Mouse (Mus musculus) bone marrow macrophage, adult 2 months (primary cell): ENCODE results near the gene Fadd.

Source experiments
- CTCF ChIP-seq: IDR thresholded peaks from 2 replicates; pipeline ENCODE4 v1.5.1; 2012; ENCODE audit warnings: low read depth, mild to moderate bottlenecking, low read length, moderate library complexity
- POLR2A ChIP-seq: IDR thresholded peaks from 2 replicates; pipeline ENCODE4 v1.6.1; 2012; ENCODE audit warnings: mild to moderate bottlenecking, low read depth, low read length, borderline replicate concordance

GRCm38 (mm10) chr7:144536367-144536766 lies 45.9 kb downstream of the Fadd start:
- no peak for TF ChIP-seq POLR2A
- no peak for TF ChIP-seq CTCF
